Mouse (Mus musculus): ENCODE data around the gene Olfr649. TPM values are rescaled to one million over a fixed set of nuclear protein-coding genes. Genes with fewer than 3 reads are reported as not detected.

Gene Olfr649
- polyA plus RNA-seq (2012; ENCODE audit: insufficient read depth, insufficient read length, missing spikeins): not detected in 2 replicates

DNA sequence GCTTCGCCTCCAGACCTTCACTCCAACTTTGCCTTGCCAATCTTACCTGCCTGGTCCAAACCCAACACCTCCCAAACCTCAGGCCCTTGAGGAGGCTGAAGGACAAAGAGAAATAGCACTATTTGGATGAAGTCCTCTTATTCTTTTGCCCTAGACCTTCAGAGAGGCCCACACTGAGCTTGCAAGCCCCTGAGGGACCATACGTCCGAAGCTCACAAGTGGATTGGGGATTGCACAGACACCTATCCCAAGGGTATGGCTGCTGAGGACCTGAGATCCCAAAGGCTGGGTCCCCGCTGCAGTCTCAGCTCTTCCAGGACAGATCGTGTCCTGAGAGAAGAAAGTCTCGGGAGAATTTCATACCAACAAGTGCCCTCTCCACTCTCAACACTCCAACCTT lies at the start of gene Olfr649:
Olfr649 (minus strand) TSS at position 101 of the 400 bp plus-strand sequence.
- Histone ChIP-seq H3K27ac (replicated peaks; ENCODE audit: low read depth, low read length) (no peak within 1 kb of the TSS), H3K4me3 (ENCODE audit: insufficient read depth, low read depth, low read length) (no peak within 1 kb of the TSS), H3K4me1 (ENCODE audit: control insufficient read depth, insufficient read depth, insufficient read length, low read length) (no peaks in the 10 kb centered on the region)

DNA sequence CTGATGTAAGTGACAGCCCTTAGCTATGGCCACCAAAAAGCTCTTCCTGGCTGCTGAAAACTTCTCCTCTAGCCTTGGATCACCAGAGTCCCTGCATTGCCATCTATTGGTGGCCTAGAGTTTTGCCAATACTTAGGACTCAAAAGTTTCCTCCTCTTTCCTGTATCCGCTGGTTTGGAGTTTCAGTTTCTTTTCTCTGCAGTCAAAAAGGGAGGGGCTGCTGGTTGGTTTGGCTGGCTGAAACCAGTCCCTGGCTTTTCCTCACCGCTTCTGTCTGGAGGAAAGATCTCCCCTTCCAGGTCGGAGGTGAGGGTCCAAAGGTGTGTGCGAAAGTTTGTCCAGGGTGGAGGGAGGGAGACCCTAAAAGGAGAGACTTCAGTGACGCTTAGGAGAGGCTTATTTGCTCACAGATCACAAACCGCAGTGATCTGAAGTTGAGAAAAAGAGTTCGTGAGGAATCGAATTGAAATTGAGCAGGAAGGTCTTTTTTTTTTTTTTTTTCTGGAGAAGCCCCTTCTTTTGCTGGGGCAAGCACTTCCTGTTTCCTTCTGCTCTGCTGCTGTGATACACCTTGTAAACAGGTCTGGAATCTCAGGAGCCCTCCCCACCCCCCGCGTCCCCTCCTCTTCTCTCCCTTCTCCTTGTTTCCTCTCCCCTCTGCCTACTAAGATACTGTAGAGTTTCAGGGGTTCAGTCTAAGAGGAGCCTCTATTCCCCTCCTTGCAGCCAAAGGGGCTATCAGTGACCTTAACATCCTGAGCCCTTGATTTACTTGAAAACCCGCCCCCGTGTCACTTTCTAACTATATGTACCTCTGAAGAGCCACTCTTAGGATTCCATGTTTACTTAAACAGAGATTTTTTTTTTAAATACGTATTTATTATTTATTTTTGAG lies 48.7 kb upstream of the Olfr649 start, which contains the start of gene Trim34a:
Trim34a (plus strand) TSS at position 171 of the 895 bp plus-strand sequence.
- peak within 1 kb of the TSS; percentile 95 for H3K27ac ChIP-seq (replicated peaks; ENCODE audit: low read depth, low read length)
- H3K4me1 ChIP-seq (ENCODE audit: control insufficient read depth, insufficient read depth, insufficient read length, low read length): no peaks in the 10 kb centered on the region
- peak within 1 kb of the TSS; percentile 96 for H3K4me3 ChIP-seq (ENCODE audit: insufficient read depth, low read depth, low read length)

DNA sequence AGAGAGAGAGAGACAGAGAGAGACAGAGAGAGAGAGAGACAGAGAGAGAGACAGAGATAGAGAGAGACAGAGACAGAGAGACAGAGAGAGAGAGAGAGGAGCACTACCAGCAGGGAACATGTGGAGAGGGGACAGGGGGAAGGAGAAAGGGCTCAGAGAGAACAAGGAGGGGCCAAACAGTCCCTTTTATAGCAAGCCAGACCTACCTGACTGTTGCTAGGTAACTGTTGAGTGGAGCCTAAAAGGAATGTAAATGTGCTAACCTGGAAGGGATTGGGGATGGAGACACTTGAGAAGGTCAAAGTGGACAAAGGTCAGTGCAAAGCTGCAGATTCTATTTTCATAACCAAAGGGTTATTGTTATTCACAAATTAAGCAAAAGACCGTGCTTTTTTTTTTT lies 47.8 kb upstream of the Olfr649 start:
- Histone ChIP-seq H3K27ac (replicated peaks; ENCODE audit: low read depth, low read length) (no peak overlapping the region), H3K4me3 (ENCODE audit: insufficient read depth, low read depth, low read length) (no peak overlapping the region), H3K4me1 (ENCODE audit: control insufficient read depth, insufficient read depth, insufficient read length, low read length) (no peaks in the 10 kb centered on the region)

DNA sequence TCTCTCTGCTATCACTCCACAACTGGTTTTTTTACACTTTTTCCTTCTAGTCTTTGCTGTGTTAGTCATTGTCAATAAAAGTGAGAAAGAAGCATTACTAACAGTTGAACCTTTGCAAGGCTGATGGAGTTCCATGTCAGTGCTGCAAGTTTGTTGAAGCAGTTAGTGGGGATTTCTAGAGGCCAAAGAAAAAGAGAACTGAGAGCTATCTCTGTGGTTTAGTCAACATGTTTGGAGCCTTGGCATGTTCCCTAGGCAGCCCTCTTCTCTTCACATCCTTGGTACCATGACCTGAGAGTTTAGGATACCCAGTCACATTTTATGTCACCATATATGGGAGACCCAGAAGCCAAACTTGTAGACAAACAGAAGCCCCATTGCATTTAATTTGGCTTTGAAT lies 45.1 kb upstream of the Olfr649 start:
- no peak overlapping the region for H3K4me3 ChIP-seq (ENCODE audit: insufficient read depth, low read depth, low read length)
- no peak overlapping the region for H3K27ac ChIP-seq (replicated peaks; ENCODE audit: low read depth, low read length)

DNA sequence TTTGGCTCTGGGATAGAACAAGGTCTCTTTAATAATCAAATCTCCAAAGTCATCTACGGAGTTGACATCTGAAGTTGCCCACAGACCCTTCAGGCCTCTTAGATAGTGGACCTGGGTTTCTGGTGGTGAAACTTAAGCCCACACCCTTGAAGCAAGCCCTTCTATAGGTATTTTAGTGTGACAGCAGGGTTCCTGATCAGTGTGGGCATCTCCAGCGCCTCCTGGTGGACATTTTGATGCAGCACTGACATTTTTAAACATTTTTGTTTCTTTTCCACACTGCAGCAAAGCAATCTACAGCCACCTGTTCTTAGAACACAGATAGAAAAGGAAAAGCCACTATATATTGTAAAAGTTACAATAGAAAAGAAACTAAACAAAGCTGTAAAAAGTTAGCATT lies 35.4 kb upstream of the Olfr649 start:
- Histone ChIP-seq H3K4me3 (ENCODE audit: insufficient read depth, low read depth, low read length) (no peak overlapping the region), H3K4me1 (ENCODE audit: control insufficient read depth, insufficient read depth, insufficient read length, low read length) (no peaks in the 10 kb centered on the region), H3K27ac (replicated peaks; ENCODE audit: low read depth, low read length) (no peak overlapping the region)

More for the DNA sequence above, 45.1 kb upstream of the Olfr649 start:
- no peaks in the 10 kb centered on the region for H3K4me1 ChIP-seq (ENCODE audit: control insufficient read depth, insufficient read depth, insufficient read length, low read length)

DNA sequence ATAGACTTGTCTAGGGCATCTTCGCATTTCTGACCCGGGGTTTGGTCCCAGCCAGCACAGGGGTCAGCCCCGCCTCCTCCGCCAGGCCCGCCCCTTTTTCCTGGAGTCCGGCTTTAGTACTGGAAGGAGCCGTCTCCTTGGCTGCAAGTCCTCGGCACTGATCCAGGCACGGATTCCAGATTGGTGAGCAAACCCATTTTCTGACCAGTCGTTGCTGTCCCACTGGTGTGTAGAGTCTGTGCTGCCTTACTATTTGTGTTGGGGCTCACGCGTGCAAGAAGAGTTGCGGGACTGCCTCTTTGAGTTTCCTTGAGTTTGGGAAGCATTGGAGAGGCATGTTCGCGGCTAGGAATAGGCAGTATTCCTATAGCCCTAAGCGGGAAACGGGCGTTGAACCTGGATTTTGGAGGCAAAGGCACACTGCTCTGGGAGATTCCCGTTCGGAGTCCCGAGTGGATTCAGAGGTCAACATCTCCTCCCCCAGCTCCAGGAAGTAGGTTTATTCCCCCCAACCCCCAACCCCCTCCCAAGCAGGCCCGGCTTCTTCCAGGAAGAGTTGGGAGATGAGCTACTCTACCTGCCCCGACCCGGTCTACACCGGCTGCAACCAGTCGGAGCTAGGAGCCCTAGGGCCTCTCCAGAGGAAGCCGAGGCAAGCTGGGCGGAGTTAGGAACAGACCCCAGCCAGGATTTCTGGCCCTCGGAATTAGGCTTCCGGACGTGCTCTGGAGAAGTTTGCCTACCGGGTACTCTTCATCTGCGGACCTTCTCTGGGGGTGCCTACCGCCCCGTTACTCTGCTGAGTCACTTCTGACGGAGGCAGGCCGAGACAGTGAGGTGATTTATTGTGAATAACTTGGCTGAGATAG lies 23.1 kb upstream of the Olfr649 start, which contains the start of gene Trim6:
Trim6 (plus strand) TSS at position 93 of the 869 bp plus-strand sequence.
- Histone ChIP-seq H3K4me1 (ENCODE audit: control insufficient read depth, insufficient read depth, insufficient read length, low read length) (no peaks in the 10 kb centered on the region), H3K4me3 (ENCODE audit: insufficient read depth, low read depth, low read length) (peak within 1 kb of the TSS; percentile 42), H3K27ac (replicated peaks; ENCODE audit: low read depth, low read length) (no peak within 1 kb of the TSS)

DNA sequence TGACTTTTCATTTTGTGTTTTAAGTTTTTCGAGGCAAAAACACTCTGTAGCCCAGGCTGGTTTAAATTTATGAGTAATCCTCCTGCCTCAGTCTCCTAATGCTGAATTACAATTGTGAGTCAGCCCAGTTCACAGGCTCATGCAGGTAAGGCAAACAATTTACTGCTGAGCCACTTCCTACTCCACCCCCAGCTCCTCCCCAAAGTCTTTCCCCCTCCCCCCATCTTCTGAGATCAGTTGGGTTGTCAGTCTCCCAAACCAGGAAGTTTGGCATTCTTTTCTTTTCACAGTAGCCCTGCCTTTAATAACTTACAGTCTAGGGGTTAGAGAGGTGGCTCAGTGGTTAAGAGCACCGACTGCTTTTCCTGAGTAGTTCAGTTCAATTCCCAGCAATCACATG lies 22.1 kb upstream of the Olfr649 start:
- Histone ChIP-seq H3K4me3 (ENCODE audit: insufficient read depth, low read depth, low read length) (no peak overlapping the region), H3K4me1 (ENCODE audit: control insufficient read depth, insufficient read depth, insufficient read length, low read length) (no peaks in the 10 kb centered on the region), H3K27ac (replicated peaks; ENCODE audit: low read depth, low read length) (no peak overlapping the region)

DNA sequence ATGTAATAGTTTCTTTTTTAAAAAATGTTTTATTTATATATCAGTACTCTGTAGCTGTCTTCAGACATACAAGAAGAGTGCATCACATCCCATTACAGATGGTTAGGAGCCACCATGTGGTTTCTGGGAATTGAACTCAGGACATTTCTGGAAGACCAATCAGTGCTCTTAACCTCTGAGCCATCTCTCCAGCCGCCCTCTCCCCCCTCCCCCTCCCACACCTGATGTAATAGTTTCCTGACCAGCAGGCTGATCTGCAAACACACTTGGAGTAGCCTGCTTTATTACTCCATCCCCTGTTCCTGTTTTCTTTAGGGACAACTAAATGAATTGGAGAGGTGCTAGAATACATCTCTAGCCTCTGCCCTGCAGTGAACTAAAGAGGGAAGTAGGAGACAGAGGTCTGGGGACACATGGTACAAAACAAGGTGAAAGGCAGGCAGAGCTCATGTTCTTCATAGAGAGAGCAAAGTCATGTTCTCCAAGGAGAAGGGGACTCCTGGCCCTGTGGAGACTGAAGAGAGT lies 20.3 kb upstream of the Olfr649 start:
- no peak overlapping the region for H3K4me3 ChIP-seq (ENCODE audit: insufficient read depth, low read depth, low read length)
- no peak overlapping the region for H3K27ac ChIP-seq (replicated peaks; ENCODE audit: low read depth, low read length)
- no peaks in the 10 kb centered on the region for H3K4me1 ChIP-seq (ENCODE audit: control insufficient read depth, insufficient read depth, insufficient read length, low read length)

DNA sequence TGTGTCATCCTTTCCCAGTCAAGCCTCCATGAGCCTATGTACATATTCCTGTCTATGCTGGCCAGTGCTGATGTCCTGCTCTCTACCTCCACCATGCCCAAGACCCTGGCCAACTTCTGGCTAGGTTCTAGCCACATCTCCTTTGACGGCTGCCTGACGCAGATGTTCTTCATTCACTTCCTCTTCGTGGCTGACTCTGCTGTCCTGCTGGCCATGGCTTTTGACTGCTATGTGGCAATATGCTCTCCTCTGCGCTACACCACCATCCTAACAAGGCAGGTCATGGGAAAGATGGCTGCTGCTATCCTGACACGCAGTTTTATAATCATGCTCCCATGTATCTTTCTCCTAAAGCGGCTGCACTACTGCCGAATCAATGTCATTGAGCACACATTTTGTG lies 10.4 kb upstream of the Olfr649 start:
- Histone ChIP-seq H3K4me3 (ENCODE audit: insufficient read depth, low read depth, low read length) (no peak overlapping the region), H3K4me1 (ENCODE audit: control insufficient read depth, insufficient read depth, insufficient read length, low read length) (no peaks in the 10 kb centered on the region)

DNA sequence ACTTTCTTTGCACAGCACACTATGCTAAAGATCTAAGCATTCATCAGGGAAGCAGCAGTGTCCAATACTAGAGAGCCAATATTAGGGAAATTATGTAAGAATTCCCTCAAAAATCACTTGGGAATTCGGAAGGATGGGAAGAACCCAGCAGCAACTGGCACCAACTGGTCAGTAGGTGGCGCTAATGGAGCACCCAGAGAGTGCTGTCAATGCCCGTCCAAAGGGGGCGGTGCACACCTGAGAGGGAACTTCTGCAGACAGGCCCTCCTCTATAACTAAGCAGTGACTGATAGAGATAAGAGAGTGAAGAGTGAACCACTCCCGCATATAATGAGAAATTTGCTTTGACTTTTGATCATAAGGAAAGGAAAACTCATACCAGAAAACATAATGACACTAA lies 4.0 kb upstream of the Olfr649 start:
- no peaks in the 10 kb centered on the region for H3K4me1 ChIP-seq (ENCODE audit: control insufficient read depth, insufficient read depth, insufficient read length, low read length)
- no peak overlapping the region for H3K27ac ChIP-seq (replicated peaks; ENCODE audit: low read depth, low read length)
- H3K4me3 ChIP-seq (ENCODE audit: insufficient read depth, low read depth, low read length): no peak overlapping the region

More for the DNA sequence above, 10.4 kb upstream of the Olfr649 start:
- no peak overlapping the region for H3K27ac ChIP-seq (replicated peaks; ENCODE audit: low read depth, low read length)

DNA sequence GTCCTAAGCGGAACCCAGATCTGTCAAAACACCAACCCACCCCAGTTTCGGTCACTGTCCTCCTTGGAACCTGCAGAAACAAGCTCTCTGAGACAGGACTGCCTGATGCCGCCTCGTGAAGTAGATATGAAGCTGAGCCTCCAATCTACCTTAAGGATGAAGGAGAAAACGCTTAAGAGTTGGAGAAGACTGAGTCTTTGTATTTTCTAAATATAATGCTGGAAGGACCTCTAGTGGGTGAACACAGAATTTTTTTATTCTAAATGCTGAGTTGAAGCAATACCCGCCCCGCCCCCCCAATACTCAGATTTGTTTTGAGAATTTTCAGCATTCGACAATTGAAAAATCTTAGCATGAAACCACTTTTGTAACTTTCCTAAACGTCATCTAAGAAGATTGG lies 4.5 kb downstream of the Olfr649 start:
- H3K4me1 ChIP-seq (ENCODE audit: control insufficient read depth, insufficient read depth, insufficient read length, low read length): no peaks in the 10 kb centered on the region
- no peak overlapping the region for H3K27ac ChIP-seq (replicated peaks; ENCODE audit: low read depth, low read length)
- H3K4me3 ChIP-seq (ENCODE audit: insufficient read depth, low read depth, low read length): no peak overlapping the region

DNA sequence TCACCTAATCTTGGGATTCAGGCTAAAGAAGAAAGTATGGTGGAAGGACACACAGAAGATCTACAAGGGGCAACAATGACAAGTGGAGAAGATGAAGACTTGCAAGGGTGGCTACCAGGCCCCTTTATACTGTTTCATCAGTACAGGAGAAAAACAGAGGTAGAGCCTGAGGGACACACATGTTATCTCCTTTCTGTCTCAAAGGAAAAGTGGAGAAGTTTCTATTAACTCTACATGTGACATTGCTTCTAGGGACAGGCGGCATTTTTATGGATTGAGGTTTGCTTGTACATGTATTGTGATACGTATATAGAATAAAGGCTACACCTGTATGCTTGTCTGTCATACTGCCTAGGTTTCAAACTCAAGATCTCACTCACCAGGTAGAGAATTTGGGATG lies 12.5 kb downstream of the Olfr649 start, which contains the start of gene Olfr648:
Olfr648 (minus strand) TSS at position 101 of the 400 bp plus-strand sequence.
- Histone ChIP-seq H3K27ac (replicated peaks; ENCODE audit: low read depth, low read length) (no peak within 1 kb of the TSS), H3K4me3 (ENCODE audit: insufficient read depth, low read depth, low read length) (no peak within 1 kb of the TSS), H3K4me1 (ENCODE audit: control insufficient read depth, insufficient read depth, insufficient read length, low read length) (no peaks in the 10 kb centered on the region)

DNA sequence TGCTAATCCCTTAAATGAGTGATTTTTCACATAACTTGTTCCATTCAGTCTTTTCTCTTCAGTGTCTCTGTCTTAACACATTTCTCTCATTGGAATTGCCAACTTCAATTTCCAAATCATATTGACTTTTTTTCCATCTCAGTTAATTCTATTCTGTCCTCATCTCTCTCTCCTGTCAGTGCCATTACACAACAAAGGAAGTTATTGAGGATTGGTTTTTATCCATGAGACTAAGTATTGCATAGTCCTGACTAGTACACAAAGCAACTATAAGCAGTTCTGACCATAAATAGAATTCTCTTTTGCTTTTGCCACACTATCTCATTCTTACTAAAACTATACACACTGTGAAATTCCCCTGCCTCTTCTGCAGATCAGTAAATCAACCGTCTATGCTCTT lies 16.7 kb downstream of the Olfr649 start:
- Histone ChIP-seq H3K27ac (replicated peaks; ENCODE audit: low read depth, low read length) (no peak overlapping the region), H3K4me1 (ENCODE audit: control insufficient read depth, insufficient read depth, insufficient read length, low read length) (no peaks in the 10 kb centered on the region), H3K4me3 (ENCODE audit: insufficient read depth, low read depth, low read length) (no peak overlapping the region)

DNA sequence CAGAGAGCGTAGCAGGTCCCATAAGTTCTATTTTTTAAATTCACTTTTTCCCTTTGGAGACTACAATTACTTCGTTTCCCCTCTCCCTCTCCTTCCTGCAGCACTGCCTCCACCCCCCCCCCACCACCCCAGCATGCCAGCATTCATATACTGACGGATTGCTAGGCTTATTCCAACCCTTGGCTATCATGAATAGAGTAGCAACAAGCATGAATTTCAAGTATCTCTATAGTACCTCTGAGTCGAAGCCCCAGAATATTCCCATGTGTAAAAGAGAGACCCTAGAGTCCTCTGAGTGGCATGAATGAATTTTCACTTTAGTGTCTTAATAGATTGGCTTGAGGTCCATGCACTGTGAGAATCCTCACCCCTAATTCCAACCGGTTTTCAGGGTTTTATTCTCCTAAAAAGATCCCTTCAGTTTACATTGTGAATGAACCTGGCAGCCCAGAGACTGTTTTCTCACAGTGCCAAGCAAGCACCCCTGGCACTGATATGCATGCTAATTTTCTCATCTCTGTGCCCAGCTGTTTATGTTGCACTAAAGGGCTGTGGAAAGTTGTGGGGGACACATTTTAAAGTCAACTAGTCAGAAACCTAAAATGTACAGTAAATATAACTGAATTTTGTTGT lies 17.2 kb downstream of the Olfr649 start:
- no peaks in the 10 kb centered on the region for H3K4me1 ChIP-seq (ENCODE audit: control insufficient read depth, insufficient read depth, insufficient read length, low read length)
- H3K27ac ChIP-seq (replicated peaks; ENCODE audit: low read depth, low read length): no peak overlapping the region

More for the DNA sequence above, 17.2 kb downstream of the Olfr649 start:
- no peak overlapping the region for H3K4me3 ChIP-seq (ENCODE audit: insufficient read depth, low read depth, low read length)

All from brown adipose tissue, adult 24 weeks (tissue).